Mouse (Mus musculus) forebrain, embryonic 14.5 days (tissue): Measurements from ENCODE around the gene Cdk5. TPM values are rescaled to one million over a fixed set of nuclear protein-coding genes. Genes with fewer than 3 reads are reported as not detected.

Experiments used
- ATAC-seq: fragments of 200-750 bp; cut with Nextera tagmentation; 2 replicates; pipeline ENCODE4 v1.8.0; 2017; ENCODE audit warnings: mild to moderate bottlenecking, moderate library complexity
- DNase-seq: peaks from one replicate; pipeline ENCODE4 v3.0.0-alpha.2; 2015; ENCODE audit warnings: low spot score
- H3K27ac ChIP-seq: fragments of 300-500 bp; sonication (generic); 2 replicates; pipeline ENCODE4 v1.5.1; 2014; ENCODE audit warnings: low read depth, mild to moderate bottlenecking, control low read depth, low read length, moderate library complexity
- H3K27me3 ChIP-seq: fragments of 300-500 bp; sonication (generic); replicated peaks from 2 replicates; pipeline ENCODE4 v1.6.1; 2014; ENCODE audit warnings: low read length, control low read depth, mixed read lengths; ENCODE audit not compliant: control insufficient read depth, insufficient read depth
- H3K36me3 ChIP-seq: fragments of 300-500 bp; sonication (generic); 2 replicates; pipeline ENCODE4 v1.6.1; 2014; ENCODE audit warnings: low read length, control low read depth; ENCODE audit not compliant: control insufficient read depth, insufficient read depth
- H3K4me1 ChIP-seq: fragments of 300-500 bp; sonication (generic); 2 replicates; pipeline ENCODE4 v1.6.1; 2014; ENCODE audit warnings: antibody characterized with exemption, low read length, control low read depth; ENCODE audit not compliant: control insufficient read depth, insufficient read depth
- H3K4me2 ChIP-seq: fragments of 300-500 bp; sonication (generic); 2 replicates; pipeline ENCODE4 v1.6.1; 2014; ENCODE audit warnings: mild to moderate bottlenecking, control low read depth, low read length
- H3K4me3 ChIP-seq: fragments of 300-500 bp; sonication (generic); 2 replicates; pipeline ENCODE4 v1.5.1; 2014; ENCODE audit warnings: low read depth, low read length, control low read depth
- H3K9ac ChIP-seq: fragments of 300-500 bp; sonication (generic); 2 replicates; pipeline ENCODE4 v1.6.1; 2014; ENCODE audit warnings: mild to moderate bottlenecking, low read length, control low read depth, moderate library complexity
- H3K9me3 ChIP-seq: fragments of 300-500 bp; sonication (generic); replicated peaks from 2 replicates; pipeline ENCODE4 v1.6.1; 2016; ENCODE audit warnings: low read length, control low read depth, mixed read lengths; ENCODE audit not compliant: control insufficient read depth
- WGBS: fragments of 180-500 bp; shearing (Covaris S2); extraction: QIAGEN DNeasy Blood & Tissue Kit; methylation state at CpG from one replicate; pipeline ENCODE4 v1.1.7; 2014; 5-methylcytosine and 5-hydroxymethylcytosine counted together
- polyA plus RNA-seq: library from polyadenylated mRNA; unstranded; fragments of >200 nt; fragmentation: Nextera tagmentation; extraction: Ambion mirVana; gene quantifications from 2 replicates; pipeline ENCODE4 v1.2.1, GENCODE M21; 2014

Cdk5 gene
- 106 and 113 TPM in 2 replicates for polyA plus RNA-seq

DNA sequence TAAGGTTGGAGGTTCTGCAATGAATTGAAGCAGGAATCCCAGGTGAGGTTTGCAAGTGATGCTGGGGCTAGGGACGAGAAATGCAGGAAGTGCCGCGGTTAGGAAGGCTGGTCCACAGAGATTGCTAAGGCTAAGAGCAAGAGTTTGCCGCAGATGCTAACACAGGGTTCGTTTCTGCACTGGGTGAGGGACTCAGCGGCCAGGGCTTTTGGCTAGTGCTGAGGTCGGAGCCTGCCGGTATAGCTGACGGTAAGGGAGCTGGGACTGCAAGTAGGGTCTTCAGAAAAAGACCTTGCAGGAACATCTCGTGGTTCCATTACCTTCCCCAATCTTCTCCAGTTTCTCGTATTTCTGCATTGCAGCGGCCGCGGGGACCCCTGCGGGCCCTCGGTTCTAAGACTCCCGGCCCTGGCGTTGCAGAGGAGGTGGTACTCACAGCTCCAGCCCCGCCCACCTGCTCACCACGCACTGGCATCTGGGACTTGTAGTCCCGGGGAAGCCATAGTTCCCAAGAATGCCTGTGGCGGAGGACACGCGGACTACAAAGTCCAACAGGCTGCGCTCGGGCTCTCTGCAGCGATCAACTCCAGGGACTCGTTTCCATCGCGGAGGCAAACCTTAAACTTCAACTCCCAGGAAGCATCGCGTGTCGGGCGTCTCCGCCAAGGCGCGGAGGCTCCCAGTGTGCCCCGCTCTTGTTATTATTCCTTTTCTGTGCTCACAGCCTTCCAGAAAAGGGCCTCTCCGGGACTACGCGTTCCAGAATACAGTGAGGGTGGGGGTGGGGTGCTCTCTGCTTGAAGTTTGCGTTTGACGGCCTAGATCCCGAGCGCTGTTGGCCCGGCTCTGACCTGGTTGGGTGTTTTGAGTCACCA is at the start of gene Cdk5, which contains the start of gene Slc4a2:
TSS of gene Cdk5 (minus strand) at position 402 of the 875 bp plus-strand sequence.
TSS of gene Slc4a2 (plus strand) at position 709 of the 875 bp plus-strand sequence.
- Histone ChIP-seq H3K4me3 (peak within 1 kb of the TSS; percentile 63), H3K4me1 (peaks cover 40% of the 10 kb centered on the region)
- under 1% methylated on average over 46 of the region's 46 CpGs for WGBS

DNA sequence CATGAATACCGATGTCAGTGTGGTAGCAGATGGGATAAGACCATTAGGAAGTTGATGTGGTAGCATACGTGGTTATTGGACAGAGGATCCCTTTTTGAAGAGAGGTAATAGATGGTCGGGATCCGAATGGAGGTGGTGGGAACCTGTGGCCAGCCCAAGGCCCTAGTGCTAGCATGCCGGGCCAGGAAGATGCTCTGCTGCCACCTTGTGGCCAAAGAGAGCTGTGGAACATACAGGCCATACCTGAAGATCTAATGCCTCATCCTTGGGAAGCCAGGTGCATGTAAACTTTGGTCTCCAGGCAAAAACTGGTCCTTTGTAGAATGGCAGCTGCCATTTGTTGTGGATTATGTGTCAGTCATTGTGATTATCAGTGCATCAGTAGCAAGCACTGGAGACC is 47.3 kb upstream of the Cdk5 start:
- Histone ChIP-seq H3K36me3 (no peaks in the 10 kb centered on the region), H3K9me3 (no peaks in the 10 kb centered on the region), H3K4me1 (peaks cover 15% of the 10 kb centered on the region), H3K9ac (no peak overlapping the region), H3K27me3 (peaks cover 21% of the 10 kb centered on the region; the same call in 1 of the 2 replicates), H3K4me3 (no peak overlapping the region), H3K27ac (no peak overlapping the region), H3K4me2 (no peak overlapping the region)
- ATAC-seq (peak; percentile 70), DNase-seq (peak; percentile 88)
- 8% methylated on average over 5 of the region's 5 CpGs for WGBS

More for the DNA sequence above, at the start of gene Cdk5, which contains the start of gene Slc4a2:
- Histone ChIP-seq H3K4me2 (peak within 1 kb of the TSS; percentile 69), H3K36me3 (peaks cover 25% of the 10 kb centered on the region), H3K9me3 (no peaks in the 10 kb centered on the region), H3K27me3 (peaks cover 3% of the 10 kb centered on the region; the same call in 1 of the 2 replicates), H3K9ac (peak within 1 kb of the TSS; percentile 84), H3K27ac (peak within 1 kb of the TSS; percentile 90)
- DNase-seq, result peak; percentile 100
- peak; percentile 95 for ATAC-seq

DNA sequence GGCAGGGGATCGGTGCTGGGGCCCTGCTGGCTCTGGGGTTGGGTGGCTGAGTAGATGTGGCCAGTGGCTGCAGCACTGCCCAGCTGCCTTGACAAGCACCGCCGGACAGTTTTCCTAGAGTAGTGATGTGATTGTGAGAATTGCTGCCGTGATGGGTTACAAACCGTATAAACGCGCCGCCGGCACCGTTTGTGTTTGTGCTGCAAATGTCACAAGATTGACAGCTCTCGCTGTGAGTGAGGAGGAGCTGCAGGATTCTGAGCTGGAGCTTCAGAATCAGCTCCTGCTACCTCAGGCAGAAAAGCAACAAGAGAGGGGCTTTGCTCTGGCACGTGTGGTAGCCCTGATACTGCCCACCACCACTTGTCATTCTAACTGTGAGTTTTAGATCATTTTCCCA is 43.4 kb upstream of the Cdk5 start:
- H3K4me3 ChIP-seq, result no peak overlapping the region
- no peak for DNase-seq
- H3K36me3 ChIP-seq, result 0 out of 2 replicates have a peak, but pooled peaks cover 2% of the 10 kb centered on the region
- WGBS, result 36% methylated on average over 12 of the region's 12 CpGs
- no peak overlapping the region for H3K9ac ChIP-seq
- no peaks in the 10 kb centered on the region for H3K27me3 ChIP-seq
- H3K27ac ChIP-seq, result no peak overlapping the region
- H3K9me3 ChIP-seq, result no peaks in the 10 kb centered on the region
- H3K4me1 ChIP-seq, result peaks cover 6% of the 10 kb centered on the region; the same call in 1 of the 2 replicates
- ATAC-seq, result no peak
- no peak overlapping the region for H3K4me2 ChIP-seq

DNA sequence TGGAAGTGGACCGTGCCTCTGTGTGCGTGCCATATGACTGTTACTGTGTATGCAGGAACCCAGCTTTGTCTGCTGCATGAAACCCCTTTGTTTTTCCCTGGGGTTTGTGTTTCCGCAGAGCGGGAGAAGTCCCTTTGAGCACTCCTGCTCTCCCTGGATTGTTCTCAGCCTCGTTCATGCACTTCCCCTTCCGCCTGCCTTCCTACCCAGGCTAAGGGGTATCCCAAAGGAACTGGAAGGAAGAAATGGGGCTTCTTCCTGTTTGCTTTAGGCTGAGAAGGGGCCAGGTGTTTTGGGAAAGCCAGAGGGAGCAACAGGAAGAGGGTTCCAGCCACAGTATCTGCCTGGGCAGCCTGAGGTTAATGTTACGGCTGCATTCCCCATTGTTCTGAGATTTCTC is 32.3 kb upstream of the Cdk5 start:
- Histone ChIP-seq H3K9me3 (no peaks in the 10 kb centered on the region), H3K4me1 (peaks cover 37% of the 10 kb centered on the region), H3K27me3 (no peaks in the 10 kb centered on the region), H3K4me2 (peak overlapping the region; percentile 99), H3K4me3 (no peak overlapping the region), H3K36me3 (peaks cover 4% of the 10 kb centered on the region), H3K27ac (0 out of 2 replicates have a peak overlapping the region, but pooled peaks have one; percentile 18), H3K9ac (peak overlapping the region; percentile 52)
- 52% methylated on average over 7 of the region's 7 CpGs for WGBS
- DNase-seq (no peak), ATAC-seq (no peak)

DNA sequence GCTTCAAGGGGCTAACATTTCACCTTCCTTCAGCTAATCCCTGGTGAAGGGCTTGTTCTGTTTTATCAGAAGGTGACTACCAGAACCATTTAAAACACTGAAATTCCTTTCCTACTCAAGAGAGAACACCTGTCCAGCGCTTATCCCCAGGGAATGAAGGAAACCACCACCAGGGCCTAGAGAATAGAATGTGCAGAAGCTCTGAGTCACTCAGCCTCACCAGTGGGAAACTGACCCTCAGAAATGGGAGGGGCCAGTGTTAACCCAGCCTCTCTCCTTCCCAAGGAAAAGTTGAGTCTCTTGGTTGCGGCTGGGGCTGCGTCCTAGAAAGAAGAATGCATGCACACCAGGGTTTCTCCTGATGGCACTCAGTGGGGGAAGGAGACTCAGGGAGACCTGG is 31.7 kb upstream of the Cdk5 start:
- no peaks in the 10 kb centered on the region for H3K9me3 ChIP-seq
- H3K27ac ChIP-seq, result peak overlapping the region; percentile 18; the same call in 1 of the 2 replicates
- peak overlapping the region; percentile 52 for H3K9ac ChIP-seq
- no peaks in the 10 kb centered on the region for H3K27me3 ChIP-seq
- 68% methylated on average over 3 of the region's 3 CpGs for WGBS
- H3K4me3 ChIP-seq, result no peak overlapping the region
- DNase-seq (no peak), ATAC-seq (no peak)
- peaks cover 37% of the 10 kb centered on the region for H3K4me1 ChIP-seq
- H3K36me3 ChIP-seq, result peaks cover 4% of the 10 kb centered on the region
- peak overlapping the region; percentile 99; the same call in 1 of the 2 replicates for H3K4me2 ChIP-seq

DNA sequence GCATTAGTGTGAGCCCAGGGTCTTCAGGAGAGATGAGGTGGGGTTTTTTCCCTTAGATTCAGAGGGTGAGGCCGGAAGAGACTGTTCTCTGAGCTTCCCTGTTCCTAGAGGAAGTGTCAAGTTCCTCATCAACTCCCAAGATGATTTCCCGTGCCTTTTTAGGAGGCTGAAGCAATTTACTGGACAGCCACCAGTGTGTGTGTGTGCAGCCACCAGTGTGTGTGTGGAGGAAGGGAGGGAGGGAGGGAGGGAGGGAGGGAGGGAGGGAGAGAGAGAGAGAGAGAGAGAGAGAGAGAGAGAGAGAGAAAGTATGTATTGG is 30.6 kb upstream of the Cdk5 start:
- H3K27ac ChIP-seq, result peak overlapping the region; percentile 95; the same call in 1 of the 2 replicates
- H3K36me3 ChIP-seq, result peaks cover 4% of the 10 kb centered on the region
- DNase-seq (no peak), ATAC-seq (no peak)
- no peaks in the 10 kb centered on the region for H3K9me3 ChIP-seq
- 6% methylated on average over 2 of the region's 2 CpGs for WGBS
- peak overlapping the region; percentile 99 for H3K4me2 ChIP-seq
- H3K4me1 ChIP-seq, result peaks cover 37% of the 10 kb centered on the region
- peak overlapping the region; percentile 88 for H3K4me3 ChIP-seq
- H3K27me3 ChIP-seq, result no peaks in the 10 kb centered on the region
- H3K9ac ChIP-seq, result peak overlapping the region; percentile 94

DNA sequence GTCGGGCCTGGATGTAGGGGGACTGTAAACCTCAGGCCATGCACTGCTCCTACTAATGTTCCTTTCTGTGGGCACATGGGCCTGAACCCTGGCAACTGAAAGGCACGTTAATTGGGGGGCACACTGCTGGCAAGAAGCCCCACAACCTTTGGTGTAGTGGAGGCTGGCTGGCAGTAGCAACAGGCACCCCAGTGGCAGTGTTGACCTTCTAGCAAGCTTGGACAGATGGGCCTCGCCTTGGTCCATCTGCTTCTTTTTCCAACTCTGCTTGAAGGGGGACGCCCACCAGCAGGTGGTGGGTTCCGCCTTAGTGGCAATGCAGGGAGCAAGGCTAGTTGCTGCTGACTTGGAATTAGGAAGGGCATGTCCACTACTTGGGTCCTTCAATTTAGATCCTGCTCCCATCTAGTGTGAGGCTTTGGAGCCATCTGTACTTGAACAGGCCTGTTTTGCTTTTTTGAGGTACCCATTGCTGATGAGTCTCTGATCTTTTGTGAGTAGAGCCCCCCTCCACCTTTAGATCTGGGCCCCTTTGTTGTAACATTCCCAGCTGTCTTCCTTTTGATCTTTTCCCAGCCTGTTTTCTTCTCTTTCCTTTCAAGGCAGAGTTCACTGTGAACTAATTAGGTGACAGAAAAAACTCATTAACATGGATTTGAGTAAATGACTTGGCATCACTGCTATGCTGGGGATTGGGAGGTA is 30.1 kb upstream of the Cdk5 start:
- Histone ChIP-seq H3K4me2 (peak overlapping the region; percentile 99), H3K4me3 (peak overlapping the region; percentile 88), H3K4me1 (peaks cover 37% of the 10 kb centered on the region), H3K9me3 (no peaks in the 10 kb centered on the region), H3K27ac (peak overlapping the region; percentile 95), H3K9ac (peak overlapping the region; percentile 94), H3K36me3 (peaks cover 4% of the 10 kb centered on the region), H3K27me3 (no peaks in the 10 kb centered on the region)
- ATAC-seq (peak; percentile 21; the same call in 1 of the 2 replicates), DNase-seq (peak; percentile 83)
- WGBS, result 1% methylated on average over 5 of the region's 5 CpGs

DNA sequence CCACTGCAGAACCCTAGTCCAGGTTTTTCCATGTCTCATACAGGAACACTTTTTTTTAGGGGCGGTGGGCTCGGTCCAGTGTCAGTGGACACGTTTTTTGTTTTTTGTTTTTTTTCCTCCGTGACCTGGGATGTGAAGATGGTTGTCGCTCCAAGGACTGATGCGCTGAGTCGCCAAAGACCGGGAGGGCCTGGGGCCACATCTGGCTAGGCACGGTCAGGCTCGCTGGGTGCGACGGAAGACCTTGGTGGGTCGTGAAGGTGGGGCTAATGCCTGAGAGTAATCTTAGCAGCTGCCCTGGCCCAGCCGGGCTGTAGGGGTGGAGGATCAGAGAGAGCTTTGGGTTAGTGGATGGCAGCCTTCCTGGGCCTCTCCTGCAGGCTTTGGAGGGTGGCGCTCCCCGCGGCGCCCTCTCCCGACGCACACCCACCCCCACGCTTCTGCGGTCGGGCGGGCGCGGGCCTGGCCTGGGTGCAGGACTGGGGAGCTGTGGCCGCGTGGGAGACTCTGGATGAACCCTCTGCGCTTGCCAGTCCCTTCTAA is 29.4 kb upstream of the Cdk5 start:
- H3K9ac ChIP-seq, result peak overlapping the region; percentile 94
- H3K36me3 ChIP-seq, result peaks cover 4% of the 10 kb centered on the region
- DNase-seq (no peak), ATAC-seq (peak; percentile 19)
- H3K27ac ChIP-seq, result peak overlapping the region; percentile 95
- under 1% methylated on average over 29 of the region's 29 CpGs for WGBS
- peak overlapping the region; percentile 88 for H3K4me3 ChIP-seq
- H3K4me1 ChIP-seq, result peaks cover 41% of the 10 kb centered on the region
- H3K4me2 ChIP-seq, result peak overlapping the region; percentile 99
- no peaks in the 10 kb centered on the region for H3K9me3 ChIP-seq
- H3K27me3 ChIP-seq, result no peaks in the 10 kb centered on the region
